In genomic region chr8:117199658-117200057, GRCm38 (mm10) we compare ENCODE assay signal across 8 mouse cellular contexts. TPM values are rescaled to one million over a fixed set of nuclear protein-coding genes. Genes with fewer than 3 reads are reported as not detected.
DNase-seq lines count a peak whose midpoint lies in the region; ATAC-seq and TF ChIP-seq lines count a peak whose summit lies in the region.

No protein-coding gene starts in this region.

- H3K9me3 ChIP-seq in embryonic facial prominence, embryonic 10.5 days = no peaks in the 10 kb centered on the region
- H3K9me3 ChIP-seq in intestine, embryonic 15.5 days = no peaks in the 10 kb centered on the region
- no peaks in the 10 kb centered on the region for H3K9me3 ChIP-seq in liver, embryonic 14.5 days (ENCODE audit: control insufficient read depth, low read length)
- no peaks in the 10 kb centered on the region for H3K9me3 ChIP-seq in forebrain, postnatal 0 days (ENCODE audit: low read length)
- H3K9me3 ChIP-seq in forebrain, embryonic 10.5 days = no peaks in the 10 kb centered on the region

- peak overlapping the region; percentile 50 for H3K4me3 ChIP-seq in bone marrow, adult 2 months (replicated peaks; ENCODE audit: control insufficient read depth, low read depth, low read length)
- no peak overlapping the region for H3K4me3 ChIP-seq in embryonic facial prominence, embryonic 10.5 days
- H3K4me3 ChIP-seq in intestine, embryonic 15.5 days (replicated peaks) = no peak overlapping the region
- H3K4me3 ChIP-seq in liver, embryonic 14.5 days (ENCODE audit: insufficient read depth in 1 of 2, low read depth in 2 of 2, low read length in 2 of 2) = peak overlapping the region in 1 of 2 experiments; percentile 50; a peak in 2 of 4 replicates
- no peak overlapping the region for H3K4me3 ChIP-seq in forebrain, postnatal 0 days (ENCODE audit: low read depth, low read length)
- no peak overlapping the region for H3K4me3 ChIP-seq in forebrain, embryonic 10.5 days

- peak; percentile 38 for ATAC-seq in intestine, embryonic 15.5 days
- no peak for ATAC-seq in liver, embryonic 14.5 days (ENCODE audit: insufficient read depth)
- no peak for ATAC-seq in forebrain, postnatal 0 days

- DNase-seq in embryonic facial prominence, embryonic 10.5 days (ENCODE audit: low spot score) = peak; percentile 52
- DNase-seq in liver, embryonic 14.5 days (ENCODE audit: low read depth in 3 of 3, low spot score in 3 of 3) = no peak
- DNase-seq in right cerebral cortex, postnatal 10 days (ENCODE audit: low spot score in 2 of 2) = no peak
- DNase-seq in gastrocnemius, adult 18-20 months (ENCODE audit: low spot score) = no peak
- no peak for DNase-seq in forebrain, postnatal 0 days
- no peak for DNase-seq in forebrain, embryonic 10.5 days (ENCODE audit: extremely low spot score, low spot score)

- WGBS in bone marrow, adult 2 months = 82% methylated on average over 6 of the region's 6 CpGs
- 58% methylated on average over 6 of the region's 6 CpGs for WGBS in embryonic facial prominence, embryonic 10.5 days
- WGBS in intestine, embryonic 15.5 days = 31% methylated on average over 6 of the region's 6 CpGs
- 83% methylated on average over 6 of the region's 6 CpGs for WGBS in liver, embryonic 14.5 days (ENCODE audit: insufficient replicate concordance)
- WGBS in forebrain, postnatal 0 days = 79% methylated on average over 6 of the region's 6 CpGs
- WGBS in forebrain, embryonic 10.5 days = 80% methylated on average over 6 of the region's 6 CpGs

- H3K4me1 ChIP-seq in bone marrow, adult 2 months (ENCODE audit: control insufficient read depth, insufficient read depth, low read length) = peaks cover 10% of the 10 kb centered on the region
- H3K4me1 ChIP-seq in embryonic facial prominence, embryonic 10.5 days = peaks cover 46% of the 10 kb centered on the region
- H3K4me1 ChIP-seq in intestine, embryonic 15.5 days (replicated peaks) = peaks cover 29% of the 10 kb centered on the region
- peaks cover 57 to 64% of the 10 kb centered on the region in 2 experiments for H3K4me1 ChIP-seq in liver, embryonic 14.5 days (replicated peaks; ENCODE audit: control insufficient read depth in 2 of 2, insufficient read depth in 2 of 2, low read length in 1 of 2)
- no peaks in the 10 kb centered on the region for H3K4me1 ChIP-seq in forebrain, postnatal 0 days (ENCODE audit: insufficient read depth)
- H3K4me1 ChIP-seq in forebrain, embryonic 10.5 days = peaks cover 10% of the 10 kb centered on the region; the same call in 1 of the 2 replicates

- TF ChIP-seq EP300 in liver, embryonic 14.5 days (IDR thresholded peaks at IDR 0.05; ENCODE audit: low read depth) = no peak

- H3K36me3 ChIP-seq in embryonic facial prominence, embryonic 10.5 days (replicated peaks) = peaks cover 69% of the 10 kb centered on the region
- peaks cover 17% of the 10 kb centered on the region for H3K36me3 ChIP-seq in intestine, embryonic 15.5 days
- H3K36me3 ChIP-seq in liver, embryonic 14.5 days (replicated peaks; ENCODE audit: control insufficient read depth, insufficient read depth, low read depth) = peaks cover 8% of the 10 kb centered on the region; the same call in 1 of the 2 replicates
- peaks cover 41% of the 10 kb centered on the region for H3K36me3 ChIP-seq in forebrain, postnatal 0 days (ENCODE audit: insufficient read depth)
- H3K36me3 ChIP-seq in forebrain, embryonic 10.5 days (replicated peaks) = peaks cover 86% of the 10 kb centered on the region

- H3K9ac ChIP-seq in intestine, embryonic 15.5 days = no peak overlapping the region
- peak overlapping the region; percentile 60 for H3K9ac ChIP-seq in liver, embryonic 14.5 days (replicated peaks)
- no peak overlapping the region for H3K9ac ChIP-seq in forebrain, postnatal 0 days

- no peak overlapping the region for H3K4me2 ChIP-seq in intestine, embryonic 15.5 days (replicated peaks)
- peak overlapping the region; percentile 65 for H3K4me2 ChIP-seq in liver, embryonic 14.5 days (ENCODE audit: low read depth)
- no peak overlapping the region for H3K4me2 ChIP-seq in forebrain, postnatal 0 days (ENCODE audit: low read depth)

- no peak for TF ChIP-seq CTCF in bone marrow, adult 2 months (IDR thresholded peaks at IDR 0.05; ENCODE audit: control insufficient read depth, insufficient read depth, low read length)
- no peak for TF ChIP-seq CTCF in liver, embryonic 14.5 days (IDR thresholded peaks at IDR 0.05; ENCODE audit: low read depth)
- no peak for TF ChIP-seq CTCF in forebrain, postnatal 0 days (IDR thresholded peaks at IDR 0.05; ENCODE audit: low read depth)

- no peaks in the 10 kb centered on the region for H3K27me3 ChIP-seq in embryonic facial prominence, embryonic 10.5 days (replicated peaks; ENCODE audit: low read depth, poor library complexity, severe bottlenecking)
- H3K27me3 ChIP-seq in intestine, embryonic 15.5 days (replicated peaks) = no peaks in the 10 kb centered on the region
- no peaks in the 10 kb centered on the region for H3K27me3 ChIP-seq in liver, embryonic 14.5 days (ENCODE audit: control insufficient read depth, insufficient read depth, low read length)
- no peaks in the 10 kb centered on the region for H3K27me3 ChIP-seq in forebrain, postnatal 0 days (ENCODE audit: insufficient read depth, low read length)
- H3K27me3 ChIP-seq in forebrain, embryonic 10.5 days (ENCODE audit: poor library complexity, severe bottlenecking) = no peaks in the 10 kb centered on the region

- no peak for TF ChIP-seq POLR2A in bone marrow, adult 2 months (IDR thresholded peaks at IDR 0.05; ENCODE audit: borderline replicate concordance, control insufficient read depth, low read depth, low read length)

- peak overlapping the region; percentile 64 for H3K27ac ChIP-seq in bone marrow, adult 2 months (ENCODE audit: control insufficient read depth, insufficient read depth, low read depth, low read length, poor library complexity)
- peak overlapping the region; percentile 26; the same call in 1 of the 2 replicates for H3K27ac ChIP-seq in embryonic facial prominence, embryonic 10.5 days (replicated peaks)
- peak overlapping the region; percentile 80 for H3K27ac ChIP-seq in intestine, embryonic 15.5 days
- H3K27ac ChIP-seq in liver, embryonic 14.5 days = peak overlapping the region; percentile 98
- no peak overlapping the region for H3K27ac ChIP-seq in forebrain, postnatal 0 days (ENCODE audit: low read depth, low read length)
- no peak overlapping the region for H3K27ac ChIP-seq in forebrain, embryonic 10.5 days

RNA-seq across cellular contexts. Expression of gene Gan, which starts 41.7 kb away (rescaled TPM):
- polyA plus RNA-seq in bone marrow, adult 2 months (2011; ENCODE audit: insufficient read depth, insufficient read length, low replicate concordance, missing spikeins) = 2.9 and 3.1 TPM in 2 replicates
- polyA plus RNA-seq in embryonic facial prominence, embryonic 10.5 days (2016; fragmentation: Nextera tagmentation; extraction: Ambion mirVana) = 2.6 and 3.1 TPM in 2 replicates
- 2.1 and 2.5 TPM in 2 replicates for polyA plus RNA-seq in intestine, embryonic 15.5 days (2015; fragmentation: Nextera tagmentation; extraction: Ambion mirVana)
- polyA plus RNA-seq in liver, embryonic 14.5 days (2012; rRNA removed) = 1.4 and 1.6 TPM in 2 replicates
- 0.62 and 0.77 TPM in 2 replicates for polyA plus RNA-seq in liver, embryonic 14.5 days (2014; fragmentation: Nextera tagmentation; extraction: Ambion mirVana)
- 1 to 10 TPM; 4.7 to 5.2 TPM for total RNA-seq in gastrocnemius, adult 18-20 months (2021)
- total RNA-seq in forebrain, postnatal 0 days (2014; rRNA removed) = 9.4 and 13.6 TPM in 2 replicates
- 3.2 and 4.8 TPM in 2 replicates for polyA plus RNA-seq in forebrain, postnatal 0 days (2015; fragmentation: Nextera tagmentation; extraction: Ambion mirVana)
- polyA plus RNA-seq in forebrain, embryonic 10.5 days (2016; fragmentation: Nextera tagmentation; extraction: Ambion mirVana) = 2.5 TPM in 2 replicates

RNA-seq across cellular contexts. Expression of gene Cmip, which starts 57.2 kb away (rescaled TPM):
- 11.5 and 16.2 TPM in 2 replicates for polyA plus RNA-seq in bone marrow, adult 2 months (2011; ENCODE audit: insufficient read depth, insufficient read length, low replicate concordance, missing spikeins)
- polyA plus RNA-seq in embryonic facial prominence, embryonic 10.5 days (2016; fragmentation: Nextera tagmentation; extraction: Ambion mirVana) = 9.2 and 9.8 TPM in 2 replicates
- polyA plus RNA-seq in intestine, embryonic 15.5 days (2015; fragmentation: Nextera tagmentation; extraction: Ambion mirVana) = 25.4 and 29.2 TPM in 2 replicates
- polyA plus RNA-seq in liver, embryonic 14.5 days (2012; rRNA removed) = 9.8 and 10.4 TPM in 2 replicates
- 6.7 and 10.6 TPM in 2 replicates for polyA plus RNA-seq in liver, embryonic 14.5 days (2014; fragmentation: Nextera tagmentation; extraction: Ambion mirVana)
- total RNA-seq in gastrocnemius, adult 18-20 months (2021) = 1 to 10 TPM; 6.8 to 8.5 TPM
- total RNA-seq in forebrain, postnatal 0 days (2014; rRNA removed) = 139 and 204 TPM in 2 replicates
- polyA plus RNA-seq in forebrain, postnatal 0 days (2015; fragmentation: Nextera tagmentation; extraction: Ambion mirVana) = 126 and 192 TPM in 2 replicates
- 8.0 and 9.8 TPM in 2 replicates for polyA plus RNA-seq in forebrain, embryonic 10.5 days (2016; fragmentation: Nextera tagmentation; extraction: Ambion mirVana)

Comparison
In these comparisons a context has a peak if more than half of its experiments do, and no peak if none do; other contexts are left out.
1. H3K27ac ChIP-seq: peak in bone marrow, adult 2 months (single experiment), embryonic facial prominence, embryonic 10.5 days (single experiment), intestine, embryonic 15.5 days (single experiment) and liver, embryonic 14.5 days (single experiment); none in forebrain, postnatal 0 days (single experiment) and forebrain, embryonic 10.5 days (single experiment).